Comparison of ENCODE assay signal across 13 mouse cellular contexts in the genomic region with DNA sequence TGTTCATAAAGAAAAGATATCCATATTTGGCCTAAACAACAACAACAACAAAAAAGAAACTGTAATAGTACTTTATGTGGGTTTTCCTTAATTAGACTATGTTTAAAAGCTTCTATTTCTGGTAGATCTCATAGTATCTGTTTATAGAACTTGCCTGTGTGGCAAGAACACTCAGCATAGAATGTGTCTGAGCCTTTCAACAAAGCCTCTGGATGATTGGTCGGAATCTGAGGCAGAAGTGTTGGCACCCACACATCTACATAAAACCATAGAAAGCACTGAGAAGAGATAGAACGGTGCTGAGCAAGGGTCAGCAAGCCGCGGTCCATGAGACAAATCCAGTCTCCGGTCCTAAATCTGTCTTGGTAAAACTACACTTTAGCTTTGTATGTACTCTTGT.
"Had no signal": no experiment of that assay in that cellular context is flagged by ENCODE, and none has a peak within 500 bp of the region (broad histone marks: within the 10 kb centered on the region; RNA-seq: fewer than 3 reads in every experiment).

No protein-coding gene starts in this region.

- H3K4me3 ChIP-seq: left cerebral cortex, adult 2 months; limb, embryonic 10.5 days; liver, embryonic 15.5 days; neural tube, embryonic 12.5 days had no signal

- H3K4me2 ChIP-seq: liver, embryonic 11.5 days; liver, embryonic 15.5 days; neural tube, embryonic 12.5 days had no signal

- H3K27ac ChIP-seq: left cerebral cortex, adult 2 months; limb, embryonic 10.5 days; liver, embryonic 15.5 days; neural tube, embryonic 12.5 days; stomach, postnatal 0 days had no signal

- H3K9me3 ChIP-seq: limb, embryonic 10.5 days; liver, embryonic 15.5 days; neural tube, embryonic 12.5 days had no signal

- H3K9ac ChIP-seq: liver, embryonic 15.5 days; neural tube, embryonic 12.5 days had no signal

- DNase-seq: kidney, postnatal 25 days; lung, adult 2 months; lung, postnatal 36 days; midbrain, embryonic 14.5 days; thymus, adult 18-20 months; thymus, postnatal 14 days had no signal

- H3K27me3 ChIP-seq: liver, embryonic 15.5 days; neural tube, embryonic 12.5 days had no signal

- H3K36me3 ChIP-seq: limb, embryonic 10.5 days; liver, embryonic 15.5 days; neural tube, embryonic 12.5 days had no signal

- H3K4me1 ChIP-seq: limb, embryonic 10.5 days; liver, embryonic 15.5 days; neural tube, embryonic 12.5 days had no signal

- ATAC-seq: lung, postnatal 0 days had no signal
